Mouse (Mus musculus) adrenal gland, postnatal 4 days (tissue): ENCODE data around the gene Gm5039. TPM values are rescaled to one million over a fixed set of nuclear protein-coding genes. Genes with fewer than 3 reads are reported as not detected.
"Not testable (repeated sequence)": the region's sequence is repeated elsewhere in the genome, so short reads cannot be mapped to it uniquely, and the experiment has no call there.

Source experiments
- DNase-seq, 2 experiments: peaks; one replicate each; pipeline ENCODE4 v3.0.0; 2021 to 2022; ENCODE audit warnings: low spot score in 2 of 2, mixed read lengths in 2 of 2
- long read RNA-seq, 2 experiments: library from polyadenylated mRNA; stranded (forward); transcript quantifications; one replicate each; pipeline ENCODE4 v2.0.0; 2021
- total RNA-seq, 2 experiments: library from RNA; stranded (reverse); gene quantifications; 2 replicates each; pipeline ENCODE4 v1.2.3; 2021

Gm5039 gene
- total RNA-seq = not detected
- long read RNA-seq, experiment 1 = 0 reads
- long read RNA-seq, experiment 2 = 0 reads

DNA sequence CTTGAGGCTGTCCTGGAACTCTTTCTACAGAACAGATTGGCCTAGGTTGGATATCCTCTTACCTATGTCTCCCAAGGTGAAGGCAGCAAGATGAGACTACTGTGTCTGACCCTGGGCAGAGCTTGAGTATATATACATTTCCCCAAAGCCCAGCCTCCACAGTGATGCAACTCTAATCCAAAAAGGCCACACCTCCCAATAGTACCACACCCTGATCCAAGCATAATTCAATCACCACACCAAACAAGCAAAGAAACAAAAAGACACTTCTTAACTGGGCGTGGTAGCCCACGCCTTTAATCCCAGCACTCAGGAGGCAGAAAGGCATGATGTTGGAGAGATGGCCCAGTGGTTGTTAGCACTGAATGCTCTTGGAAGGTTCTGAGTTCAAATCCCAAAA lies at the start of gene Gm5039:
Gene Gm5039 (minus strand): TSS at position 101 of the 400 bp plus-strand sequence.
- DNase-seq = not testable (repeated sequence)

DNA sequence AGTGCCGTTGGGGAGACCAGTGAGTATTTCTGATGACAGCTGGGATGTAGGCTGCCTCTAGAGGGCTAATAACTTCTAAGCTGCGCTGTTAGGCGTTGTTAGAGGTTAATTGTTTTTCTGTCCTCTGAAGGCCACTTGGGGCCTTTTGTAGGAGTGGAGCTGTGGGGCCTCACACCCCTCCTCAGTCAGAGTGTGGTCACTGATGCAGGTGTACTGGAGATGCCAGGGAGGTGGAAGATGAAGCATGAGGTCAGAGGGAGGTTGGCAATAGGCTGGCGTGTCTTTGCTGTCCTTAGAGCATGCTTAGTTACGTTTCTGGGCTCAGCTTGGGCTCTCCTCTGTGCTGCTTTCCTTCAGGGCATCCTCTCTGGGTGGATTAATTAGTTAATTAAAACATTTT lies 48.2 kb upstream of the Gm5039 start:
- DNase-seq = no peak

DNA sequence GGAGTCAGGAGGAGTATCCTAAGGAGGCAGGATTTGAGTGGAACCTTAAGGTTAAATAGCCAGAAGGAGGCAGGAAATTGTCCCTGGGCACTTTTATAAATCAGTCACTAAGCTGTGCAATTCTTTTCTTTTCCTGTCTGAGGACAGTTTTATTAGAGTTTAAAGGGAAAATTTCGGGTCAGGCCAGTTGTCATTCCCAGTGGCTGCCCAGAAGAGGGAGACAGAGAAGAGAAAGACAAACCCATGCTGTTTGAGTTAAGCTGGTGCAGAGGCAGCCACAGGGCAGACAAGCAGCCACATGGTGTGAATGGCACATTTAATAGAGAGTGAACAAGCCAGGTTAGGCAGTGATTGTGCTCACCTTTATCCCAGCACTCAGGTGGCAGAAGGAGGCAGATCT lies 46.5 kb upstream of the Gm5039 start:
- not testable (repeated sequence) for DNase-seq

DNA sequence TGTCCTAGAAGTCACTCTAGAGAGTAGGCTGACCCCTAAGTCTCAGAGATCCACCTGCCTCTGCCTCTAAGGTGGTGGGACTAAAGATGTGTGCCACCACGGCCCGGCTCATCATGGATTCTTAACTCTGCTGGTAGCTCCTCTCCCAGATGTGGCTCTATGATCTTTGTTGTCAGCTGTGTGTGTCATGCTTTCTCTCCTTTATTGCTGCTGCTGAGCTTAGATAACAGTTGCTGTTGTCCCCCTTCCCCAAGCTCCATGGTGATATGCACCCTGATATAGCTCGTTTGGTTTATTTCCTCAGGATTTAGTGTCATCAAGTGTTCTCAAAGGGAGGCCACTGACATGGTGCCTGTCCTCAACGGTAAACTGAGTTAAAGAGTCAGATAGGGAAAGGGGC lies 45.9 kb upstream of the Gm5039 start:
- not testable (repeated sequence) for DNase-seq

DNA sequence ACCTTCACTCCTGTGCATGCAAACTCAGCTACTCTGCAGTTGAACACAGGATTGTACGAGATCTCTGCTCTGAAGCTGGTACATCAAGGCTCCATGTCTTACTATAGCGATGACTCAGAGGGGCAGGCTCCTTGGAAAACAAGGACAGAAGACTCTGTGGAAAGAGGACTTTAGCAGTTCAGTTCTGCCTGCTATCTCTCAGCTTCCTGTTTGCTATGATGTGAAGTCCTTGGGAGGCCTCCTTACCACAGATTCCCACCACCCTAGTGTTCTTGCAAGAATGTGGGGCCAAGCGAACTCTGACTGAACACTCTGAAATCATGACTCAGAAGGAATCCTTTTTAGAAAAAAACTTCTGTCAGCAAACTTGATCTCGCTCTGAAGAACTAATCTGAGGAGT lies 44.8 kb upstream of the Gm5039 start:
- no peak for DNase-seq

DNA sequence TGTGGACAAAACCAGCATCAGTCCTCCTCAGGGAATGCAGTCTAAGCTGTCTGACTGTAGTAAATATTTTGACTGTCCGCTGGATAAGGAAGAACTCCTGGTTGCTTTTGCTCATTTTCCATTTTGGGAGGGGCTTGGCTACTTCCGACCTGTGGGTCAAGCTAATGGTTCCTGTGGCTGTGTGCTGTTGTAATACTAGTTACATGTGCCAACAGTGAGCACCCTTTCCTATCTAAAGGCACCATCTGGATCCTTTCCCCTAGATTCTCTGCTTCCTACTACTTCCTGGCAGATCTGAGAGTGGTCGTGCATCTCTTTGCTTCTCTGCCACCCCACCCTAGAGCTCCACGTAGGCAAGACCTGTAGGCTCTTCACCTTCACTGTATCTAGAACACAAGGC lies 43.8 kb upstream of the Gm5039 start:
- no peak for DNase-seq

DNA sequence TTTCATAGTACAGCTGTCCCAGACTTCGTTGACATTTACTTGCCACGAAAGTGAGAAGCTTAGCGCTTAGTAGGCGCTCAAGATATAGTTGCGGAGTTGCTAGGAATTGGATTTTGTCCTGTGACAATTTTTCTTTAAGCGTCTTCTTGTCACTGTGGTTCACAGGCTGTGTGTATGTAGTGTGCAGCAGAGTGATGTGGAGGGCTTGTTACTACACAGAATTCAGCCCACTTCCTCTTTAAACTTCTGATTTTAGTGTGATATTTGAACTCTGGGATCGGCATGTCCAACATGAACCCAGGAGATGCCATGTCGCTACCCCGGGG lies 37.3 kb upstream of the Gm5039 start:
- no peak for DNase-seq

DNA sequence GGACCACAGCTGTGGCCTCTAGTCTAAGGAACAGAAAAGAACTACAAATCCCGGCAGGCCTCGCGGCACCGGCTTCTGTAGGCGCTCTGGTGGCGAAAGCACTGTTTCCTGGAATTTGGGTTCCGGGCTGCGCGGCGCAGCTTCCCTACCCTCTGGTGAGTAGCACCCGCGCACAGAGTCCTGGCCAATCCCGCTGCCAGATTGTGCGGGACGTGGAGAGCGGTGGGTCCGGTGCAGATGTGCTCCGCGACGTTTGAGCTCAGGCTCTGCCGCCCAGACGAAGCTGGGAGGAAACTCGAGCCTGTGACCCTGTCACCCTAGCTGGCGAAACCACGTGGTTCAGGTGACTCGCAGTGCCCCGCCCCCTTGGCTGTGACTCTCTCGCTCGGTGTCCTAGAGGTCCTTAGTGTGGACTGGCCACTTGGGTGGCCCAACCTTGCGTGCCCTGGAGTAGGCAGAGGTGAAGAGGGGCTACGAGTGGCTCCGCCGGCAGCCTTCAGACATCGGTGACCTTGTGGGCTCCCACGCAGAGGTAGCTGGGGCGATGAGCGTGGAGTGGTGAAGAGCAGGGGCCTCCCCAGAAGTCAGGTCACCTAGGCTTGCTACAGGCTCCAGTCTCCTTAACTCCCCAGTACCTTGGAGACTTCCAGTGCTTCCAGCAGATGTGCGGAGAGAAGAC lies 36.8 kb upstream of the Gm5039 start, which contains the start of gene Adck1:
Gene Adck1 (plus strand): TSS at position 114 of the 679 bp plus-strand sequence.
- peak; percentile 58 to 74 for DNase-seq

DNA sequence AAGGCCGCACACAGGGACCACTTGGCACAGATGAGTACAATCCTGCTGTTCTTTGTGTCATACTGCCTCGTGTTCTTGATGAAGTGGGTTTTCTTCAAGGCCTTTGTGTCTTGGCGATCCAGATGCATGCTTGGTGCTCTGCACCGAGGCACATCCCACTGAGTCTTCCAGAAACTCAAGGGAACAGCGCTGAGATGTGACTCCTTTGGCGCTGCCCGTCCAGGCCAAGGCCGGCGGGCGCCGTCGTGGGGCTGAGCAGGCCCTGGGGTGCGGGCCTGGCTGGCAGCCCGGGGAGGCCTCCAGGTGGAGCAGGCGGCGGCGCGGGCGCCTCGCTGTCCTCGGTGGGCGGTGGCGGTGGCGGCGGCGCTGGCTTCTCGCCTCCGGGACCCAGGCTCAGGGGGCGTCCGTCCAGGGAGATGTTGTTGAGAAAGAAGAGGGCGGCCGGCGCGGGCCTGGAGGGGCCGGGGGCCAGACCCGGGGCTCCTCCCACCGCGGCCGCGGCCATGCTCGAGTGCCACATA lies 30.4 kb upstream of the Gm5039 start:
- DNase-seq = no peak

DNA sequence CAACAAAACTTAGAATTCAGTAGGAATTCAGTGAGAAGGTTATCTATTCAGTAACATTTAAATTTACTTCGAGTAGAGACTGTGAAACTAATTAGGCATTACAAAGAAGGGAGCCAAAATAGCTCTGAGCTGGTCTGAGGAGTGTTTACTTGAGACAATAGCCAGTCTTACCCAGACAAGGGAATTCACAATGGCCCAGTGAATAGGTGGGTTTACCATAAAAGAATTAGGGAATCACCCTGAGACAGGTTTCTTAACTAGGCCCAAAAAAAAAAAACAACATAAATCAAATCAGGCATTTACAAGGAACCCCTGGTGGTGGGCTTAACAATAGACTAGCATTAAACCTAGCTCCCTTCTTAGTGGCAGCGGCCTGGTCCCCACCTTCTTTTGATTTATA lies 17.5 kb upstream of the Gm5039 start:
- not testable (repeated sequence) for DNase-seq

DNA sequence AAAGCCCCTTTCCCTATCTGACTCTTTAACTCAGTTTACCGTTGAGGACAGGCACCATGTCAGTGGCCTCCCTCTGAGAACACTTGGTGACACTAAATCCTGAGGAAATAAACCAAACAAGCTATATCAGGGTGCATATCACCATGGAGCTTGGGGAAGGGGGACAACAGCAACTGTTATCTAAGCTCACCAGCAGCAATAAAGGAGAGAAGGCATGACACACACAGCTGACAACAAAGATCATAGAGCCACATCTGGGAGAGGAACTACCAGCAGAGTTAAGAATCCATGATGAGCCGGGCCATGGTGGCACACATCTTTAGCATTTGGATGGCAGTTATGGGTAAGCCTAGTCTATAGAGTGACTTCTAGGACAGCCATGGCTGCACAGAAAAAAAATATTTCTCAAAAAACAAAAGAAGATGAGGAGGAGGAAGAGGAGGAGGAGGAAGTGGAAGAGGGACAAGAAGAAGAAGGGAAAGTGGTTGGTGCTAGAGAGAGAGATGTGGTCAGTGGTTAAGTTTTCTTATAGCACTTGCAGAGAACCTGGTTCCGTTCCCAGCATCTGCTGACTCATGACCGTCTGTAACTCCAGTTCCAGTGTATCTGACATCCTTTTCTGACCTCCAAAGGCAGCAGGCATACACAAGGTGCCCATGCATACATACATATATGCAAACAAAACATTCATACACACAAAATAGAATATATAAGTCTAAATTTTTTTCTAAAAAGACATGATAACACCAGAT lies 13.0 kb upstream of the Gm5039 start:
- not testable (repeated sequence) for DNase-seq

DNA sequence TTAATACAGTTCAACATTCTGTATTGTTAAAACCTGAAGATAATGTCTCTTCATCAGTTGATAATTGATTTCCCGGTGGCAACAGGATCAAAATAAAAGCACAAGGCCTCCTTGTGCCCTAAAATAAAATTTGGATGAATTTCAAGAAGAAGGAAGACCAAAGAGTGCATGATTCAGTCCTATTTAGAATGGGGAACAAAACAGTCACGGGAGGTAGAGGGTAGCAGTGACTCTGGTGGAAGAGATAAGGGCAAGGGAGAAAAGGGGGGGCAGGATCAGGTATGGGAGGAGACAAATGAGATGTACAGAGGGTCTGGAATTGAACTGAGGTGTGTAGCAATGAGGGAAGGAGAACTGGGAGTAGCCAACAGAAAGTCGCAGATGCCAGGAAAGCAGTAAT lies 9.3 kb downstream of the Gm5039 start:
- DNase-seq = no peak

DNA sequence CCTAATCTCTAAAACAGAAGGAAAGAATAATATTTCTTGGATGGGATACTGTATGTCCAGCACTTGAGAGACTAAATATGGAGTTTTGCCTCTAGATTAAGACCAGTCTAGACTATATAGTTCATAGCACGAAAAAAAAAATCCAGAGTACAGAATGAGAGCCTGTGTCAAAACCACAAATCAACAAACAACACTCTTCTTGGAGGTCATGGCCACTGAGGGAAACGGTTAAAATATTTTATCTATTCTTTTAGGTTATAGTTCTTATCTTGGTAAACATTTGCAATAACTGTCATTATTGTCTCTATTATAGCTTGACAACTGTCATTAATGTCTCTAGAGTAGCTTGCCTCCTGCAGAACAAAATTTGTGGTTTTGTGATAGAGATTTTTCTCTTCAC lies 26.7 kb downstream of the Gm5039 start:
- not testable (repeated sequence) for DNase-seq

DNA sequence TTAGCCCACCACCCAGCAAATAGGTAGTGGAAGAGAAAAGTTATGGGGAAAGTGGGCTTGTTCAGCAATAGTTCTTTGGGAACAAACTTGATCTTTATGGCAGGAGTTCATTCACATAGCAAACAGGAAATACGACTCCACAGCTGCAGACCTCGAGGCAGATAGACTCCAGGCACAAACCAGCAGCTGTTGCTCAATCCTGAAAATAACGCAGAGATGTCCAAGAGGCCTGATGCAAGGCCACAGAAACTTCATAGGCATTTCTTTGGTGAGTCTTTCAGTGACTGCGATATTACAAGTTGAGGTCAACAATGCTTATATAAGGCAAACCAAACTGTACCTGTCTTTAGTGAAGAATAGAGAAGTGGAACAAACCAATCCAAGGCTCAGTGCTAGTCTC lies 30.7 kb downstream of the Gm5039 start:
- DNase-seq = not testable (repeated sequence)

DNA sequence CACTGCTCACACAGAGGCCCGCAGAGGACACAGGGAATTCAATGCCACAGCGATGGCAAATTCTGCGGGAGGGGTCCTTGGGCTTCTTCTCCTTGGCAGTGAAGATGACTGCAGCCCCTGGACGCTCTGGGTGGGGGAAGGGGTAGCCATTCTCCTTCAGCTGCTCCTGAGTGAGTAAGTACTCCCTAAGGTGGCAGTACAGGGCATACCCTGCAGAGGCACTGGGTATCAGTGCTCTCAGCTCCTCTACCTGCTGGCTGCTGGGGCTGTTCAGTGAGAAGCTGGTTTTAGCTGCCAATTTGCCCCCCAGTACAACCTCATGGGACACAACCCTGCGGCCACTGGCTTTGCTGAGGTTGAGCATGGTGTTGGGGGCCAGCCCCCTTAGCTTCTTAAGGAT lies 38.6 kb downstream of the Gm5039 start:
- DNase-seq = not testable (repeated sequence)

DNA sequence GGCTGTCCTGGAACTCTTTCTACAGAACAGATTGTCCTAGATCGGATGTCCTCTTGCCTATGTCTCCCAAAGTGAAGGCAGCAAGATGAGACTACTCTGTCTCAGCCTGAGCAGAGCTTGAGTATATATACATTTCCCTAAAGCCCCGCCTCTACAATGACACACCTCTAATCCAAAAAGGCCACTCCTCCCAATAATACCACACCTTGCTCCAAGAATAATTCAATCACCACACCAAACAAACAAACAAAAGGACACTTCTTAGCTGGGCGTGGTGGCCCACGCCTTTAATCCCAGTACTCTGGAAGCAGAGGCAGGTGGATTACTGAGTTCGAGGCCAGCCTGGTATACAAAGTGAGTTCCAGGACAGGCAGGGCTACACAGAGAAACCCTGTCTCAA lies 49.4 kb downstream of the Gm5039 start, which contains the start of gene Gm5662:
Gene Gm5662 (minus strand): TSS at position 101 of the 400 bp plus-strand sequence.
- not testable (repeated sequence) for DNase-seq

Other genes starting within 250 kb of the Gm5039 start
- gene Gm16368, start 240.3 kb downstream of the Gm5039 start, total RNA-seq = not detected
- gene Gm10436, start 141.9 kb downstream of the Gm5039 start, total RNA-seq = not detected
- gene Gm8332, start 73.9 kb downstream of the Gm5039 start, total RNA-seq = not detected
- not detected for gene Gm5662, start 49.5 kb downstream of the Gm5039 start, total RNA-seq
- 10 to 100 TPM; 20.5 to 22.6 TPM for gene Adck1, start 36.5 kb upstream of the Gm5039 start, total RNA-seq